Mouse (Mus musculus) liver, embryonic 12.5 days (tissue): ENCODE data around the gene Slc25a11. TPM values are rescaled to one million over a fixed set of nuclear protein-coding genes. Genes with fewer than 3 reads are reported as not detected.
A peak's percentile ranks its signal among the peaks of the same experiment; 100 is the strongest.

ENCODE experiments used
- ATAC-seq: fragments of 200-750 bp; cut with Nextera tagmentation; 2 replicates; pipeline ENCODE4 v1.8.0; 2017; ENCODE audit warnings: moderate number of reproducible peaks, mild to moderate bottlenecking, moderate library complexity
- H3K27ac ChIP-seq: fragments of 300-500 bp; sonication (generic); 2 replicates; pipeline ENCODE4 v1.5.1; 2016; ENCODE audit warnings: mild to moderate bottlenecking
- H3K27me3 ChIP-seq: fragments of 300-500 bp; sonication (generic); replicated peaks from 2 replicates; pipeline ENCODE4 v1.6.1; 2016; ENCODE audit warnings: mild to moderate bottlenecking, moderate library complexity
- H3K36me3 ChIP-seq: fragments of 300-500 bp; sonication (generic); 2 replicates; pipeline ENCODE4 v1.6.1; 2016; ENCODE audit warnings: mild to moderate bottlenecking, moderate library complexity
- H3K4me1 ChIP-seq: fragments of 300-500 bp; sonication (generic); 2 replicates; pipeline ENCODE4 v1.6.1; 2016
- H3K4me2 ChIP-seq: fragments of 300-500 bp; sonication (generic); 2 replicates; pipeline ENCODE4 v1.6.1; 2016; ENCODE audit warnings: mild to moderate bottlenecking, moderate library complexity
- H3K4me3 ChIP-seq: fragments of 300-500 bp; sonication (generic); 2 replicates; pipeline ENCODE4 v1.5.1; 2016; ENCODE audit warnings: mild to moderate bottlenecking, moderate library complexity
- H3K9ac ChIP-seq: fragments of 300-500 bp; sonication (generic); 2 replicates; pipeline ENCODE4 v1.6.1; 2016; ENCODE audit warnings: mild to moderate bottlenecking, moderate library complexity
- H3K9me3 ChIP-seq: fragments of 300-500 bp; sonication (generic); replicated peaks from 2 replicates; pipeline ENCODE4 v1.6.1; 2016; ENCODE audit warnings: mild to moderate bottlenecking, moderate library complexity
- WGBS: fragments of 180-500 bp; shearing (Covaris S2); methylation state at CpG from one replicate; pipeline ENCODE4 v1.1.7; 2016; ENCODE audit not compliant: insufficient replicate concordance; 5-methylcytosine and 5-hydroxymethylcytosine counted together
- polyA plus RNA-seq: library from polyadenylated mRNA; unstranded; fragments of >200 nt; fragmentation: Nextera tagmentation; extraction: Ambion mirVana; gene quantifications from 2 replicates; pipeline ENCODE4 v1.2.1, GENCODE M21; 2016

Slc25a11 gene
- polyA plus RNA-seq, 1 experiment from 2014 or later: 83.3 TPM

DNA sequence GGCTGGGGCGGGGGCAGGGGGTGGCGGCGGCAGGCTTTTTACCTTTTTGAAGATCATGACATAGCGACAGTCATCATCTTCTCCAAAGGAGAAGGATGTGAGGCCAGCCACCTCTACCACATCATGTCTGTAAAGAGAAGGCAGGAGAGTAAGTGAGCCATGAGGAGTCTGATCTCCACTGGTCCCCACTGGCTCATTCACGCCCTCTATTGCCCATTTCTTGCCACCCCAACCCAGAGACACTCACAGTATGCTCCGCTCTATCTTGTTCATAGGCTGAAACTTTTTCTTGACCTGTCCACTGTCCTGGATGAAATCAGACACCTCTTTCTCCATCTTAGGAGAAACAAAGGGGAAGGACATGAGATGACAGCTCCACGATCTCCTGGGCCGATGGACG, 17.5 kb upstream of the Slc25a11 start:
- no peaks in the 10 kb centered on the region for H3K27me3 ChIP-seq
- H3K9ac ChIP-seq: no peak overlapping the region
- peaks cover 19% of the 10 kb centered on the region for H3K4me1 ChIP-seq
- no peak overlapping the region for H3K4me3 ChIP-seq
- H3K9me3 ChIP-seq: no peaks in the 10 kb centered on the region
- WGBS: 89% methylated on average over 9 of the region's 9 CpGs
- H3K36me3 ChIP-seq: peaks cover 63% of the 10 kb centered on the region
- H3K27ac ChIP-seq: no peak overlapping the region
- no peak overlapping the region for H3K4me2 ChIP-seq
- no peak for ATAC-seq

DNA sequence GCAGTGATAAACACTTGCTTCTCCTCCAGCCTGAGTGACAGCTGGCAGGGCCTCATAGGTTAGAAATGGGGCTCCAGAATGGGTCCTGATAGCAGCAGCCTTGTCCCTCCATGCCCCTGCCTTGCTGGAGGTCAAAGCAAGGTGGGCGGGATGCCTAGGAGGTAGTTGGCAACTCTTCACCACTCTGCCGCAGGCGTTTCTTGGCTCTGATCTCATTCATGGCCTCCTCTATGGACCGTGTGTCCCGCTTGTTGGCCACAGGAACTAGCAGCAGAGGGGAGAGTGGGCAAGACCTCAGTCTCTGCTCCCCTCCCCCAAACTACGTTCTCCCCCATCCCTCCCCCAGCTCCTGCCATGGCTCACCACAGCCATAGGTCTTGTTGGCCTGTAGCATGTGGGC, 16.7 kb upstream of the Slc25a11 start:
- Histone ChIP-seq H3K36me3 (peaks cover 65% of the 10 kb centered on the region), H3K9ac (no peak overlapping the region), H3K4me3 (no peak overlapping the region), H3K4me2 (no peak overlapping the region), H3K9me3 (no peaks in the 10 kb centered on the region), H3K27me3 (no peaks in the 10 kb centered on the region), H3K27ac (no peak overlapping the region), H3K4me1 (peaks cover 17% of the 10 kb centered on the region)
- 93% methylated on average over 6 of the region's 6 CpGs for WGBS
- ATAC-seq: no peak

DNA sequence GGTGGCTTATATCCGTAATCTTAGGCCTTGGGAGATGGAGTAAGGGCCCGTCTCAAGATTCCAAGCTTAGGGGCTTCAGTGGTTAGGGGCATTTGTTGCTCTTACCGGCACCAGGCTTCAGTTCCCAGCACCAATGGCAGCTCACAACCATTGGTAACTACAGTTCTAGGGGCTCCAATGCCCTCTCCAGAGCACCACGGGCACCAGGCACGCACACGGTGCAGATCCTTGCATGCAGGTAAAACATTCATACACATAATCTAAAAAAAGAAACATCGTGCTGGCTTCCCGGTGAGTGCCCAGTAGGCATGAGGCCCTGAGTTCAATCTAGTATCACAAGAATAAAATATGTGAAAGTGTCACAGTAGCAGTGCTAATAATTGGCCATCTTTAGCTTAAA, 15.8 kb upstream of the Slc25a11 start:
- H3K9me3 ChIP-seq: no peaks in the 10 kb centered on the region
- H3K4me2 ChIP-seq: no peak overlapping the region
- no peaks in the 10 kb centered on the region for H3K27me3 ChIP-seq
- WGBS: 83% methylated on average over 8 of the region's 8 CpGs
- H3K4me3 ChIP-seq: no peak overlapping the region
- no peak overlapping the region for H3K9ac ChIP-seq
- peaks cover 23% of the 10 kb centered on the region for H3K4me1 ChIP-seq
- no peak overlapping the region for H3K27ac ChIP-seq
- peaks cover 65% of the 10 kb centered on the region for H3K36me3 ChIP-seq
- no peak for ATAC-seq

DNA sequence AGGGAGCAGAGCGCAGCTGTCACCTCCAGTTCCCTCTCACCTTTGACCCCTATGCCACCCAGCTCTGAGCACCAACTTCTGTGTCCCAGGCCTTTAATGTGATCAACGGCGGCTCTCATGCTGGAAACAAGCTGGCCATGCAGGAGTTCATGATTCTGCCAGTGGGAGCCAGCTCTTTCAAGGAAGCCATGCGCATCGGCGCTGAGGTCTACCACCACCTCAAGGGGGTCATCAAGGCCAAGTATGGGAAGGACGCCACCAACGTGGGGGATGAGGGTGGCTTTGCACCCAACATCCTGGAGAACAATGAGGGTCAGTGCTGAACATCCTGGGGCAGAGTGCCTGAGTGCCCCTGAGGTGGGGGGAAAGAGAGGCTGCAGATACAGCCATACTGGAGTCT, 13.3 kb upstream of the Slc25a11 start:
- Histone ChIP-seq H3K27ac (no peak overlapping the region), H3K27me3 (0 out of 2 replicates have a peak, but pooled peaks cover 9% of the 10 kb centered on the region), H3K4me2 (no peak overlapping the region), H3K36me3 (peaks cover 57% of the 10 kb centered on the region), H3K9ac (no peak overlapping the region; the same call in 1 of the 2 replicates), H3K4me1 (peaks cover 35% of the 10 kb centered on the region), H3K9me3 (no peaks in the 10 kb centered on the region), H3K4me3 (no peak overlapping the region)
- ATAC-seq: no peak
- 85% methylated on average over 8 of the region's 8 CpGs for whole genome bisulfite sequencing

DNA sequence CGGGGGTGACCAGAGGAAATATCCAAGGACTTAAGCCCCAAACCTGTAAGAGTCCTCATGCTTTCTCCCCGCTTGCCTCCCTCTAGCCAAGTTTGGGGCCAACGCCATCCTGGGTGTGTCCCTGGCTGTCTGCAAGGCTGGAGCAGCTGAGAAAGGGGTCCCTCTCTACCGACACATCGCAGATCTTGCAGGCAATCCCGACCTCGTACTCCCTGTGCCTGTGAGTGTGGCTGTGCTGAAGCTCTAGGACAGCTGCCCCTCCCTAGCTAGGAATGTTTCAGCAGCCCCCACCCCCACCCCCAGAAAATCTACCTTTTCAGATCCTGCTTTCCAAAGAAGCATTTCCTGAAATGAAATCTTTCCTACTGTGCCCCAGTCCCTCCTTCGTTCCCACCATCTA, 11.7 kb upstream of the Slc25a11 start:
- H3K9ac ChIP-seq: no peak overlapping the region
- H3K27me3 ChIP-seq: 0 out of 2 replicates have a peak, but pooled peaks cover 9% of the 10 kb centered on the region
- no peaks in the 10 kb centered on the region for H3K9me3 ChIP-seq
- ATAC-seq: no peak
- WGBS: 63% methylated on average over 8 of the region's 8 CpGs
- H3K4me3 ChIP-seq: no peak overlapping the region
- H3K4me2 ChIP-seq: no peak overlapping the region
- H3K27ac ChIP-seq: no peak overlapping the region
- H3K4me1 ChIP-seq: peaks cover 40% of the 10 kb centered on the region
- peaks cover 40% of the 10 kb centered on the region for H3K36me3 ChIP-seq

DNA sequence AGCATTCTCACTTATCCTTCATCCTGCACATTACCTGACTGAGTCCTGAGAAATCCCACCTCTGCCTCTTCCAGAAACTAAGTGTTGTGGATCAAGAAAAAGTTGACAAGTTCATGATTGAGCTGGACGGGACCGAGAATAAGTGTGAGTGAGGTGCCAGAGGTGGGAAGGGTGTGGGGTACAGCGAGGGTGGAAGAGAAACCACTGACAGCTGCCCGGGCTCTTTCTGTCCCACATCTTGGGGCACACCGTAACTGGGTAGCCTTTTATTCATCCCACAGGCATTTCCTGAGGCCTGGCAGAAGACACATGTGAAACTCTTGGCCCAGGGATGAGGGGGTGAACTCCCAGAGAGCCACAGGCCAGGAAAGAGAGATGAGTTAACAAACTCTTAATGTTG, 11.2 kb upstream of the Slc25a11 start:
- Histone ChIP-seq H3K4me2 (no peak overlapping the region), H3K9me3 (no peaks in the 10 kb centered on the region), H3K9ac (no peak overlapping the region), H3K4me1 (peaks cover 40% of the 10 kb centered on the region), H3K27ac (no peak overlapping the region), H3K36me3 (peaks cover 36% of the 10 kb centered on the region), H3K27me3 (0 out of 2 replicates have a peak, but pooled peaks cover 9% of the 10 kb centered on the region), H3K4me3 (no peak overlapping the region)
- WGBS: 76% methylated on average over 5 of the region's 5 CpGs
- no peak for ATAC-seq

DNA sequence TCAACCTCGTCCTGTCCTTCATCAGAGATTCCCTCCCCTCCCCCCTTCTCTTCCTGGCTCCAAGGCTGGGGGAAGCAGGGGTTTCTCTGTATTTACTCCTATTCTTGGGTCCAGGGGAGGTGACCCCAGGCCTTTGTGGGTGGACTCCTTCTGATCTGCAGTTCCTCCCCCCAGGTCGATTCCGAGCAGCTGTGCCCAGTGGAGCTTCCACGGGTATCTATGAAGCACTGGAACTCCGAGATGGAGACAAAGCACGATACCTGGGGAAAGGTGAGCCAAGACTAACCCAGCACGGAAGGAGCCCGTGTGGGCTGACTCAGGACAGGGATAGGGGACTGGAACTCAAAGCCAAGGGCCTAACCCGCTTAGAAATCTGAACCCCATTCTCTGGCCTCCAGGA, 10.7 kb upstream of the Slc25a11 start:
- 0 out of 2 replicates have a peak overlapping the region, but pooled peaks have one; percentile 4 for H3K4me2 ChIP-seq
- no peak overlapping the region for H3K4me3 ChIP-seq
- H3K9me3 ChIP-seq: no peaks in the 10 kb centered on the region
- peaks cover 42% of the 10 kb centered on the region for H3K4me1 ChIP-seq
- peaks cover 33% of the 10 kb centered on the region for H3K36me3 ChIP-seq
- no peak overlapping the region for H3K27ac ChIP-seq
- ATAC-seq: no peak
- H3K27me3 ChIP-seq: 0 out of 2 replicates have a peak, but pooled peaks cover 9% of the 10 kb centered on the region
- no peak overlapping the region; the same call in 1 of the 2 replicates for H3K9ac ChIP-seq
- WGBS: 63% methylated on average over 9 of the region's 9 CpGs

DNA sequence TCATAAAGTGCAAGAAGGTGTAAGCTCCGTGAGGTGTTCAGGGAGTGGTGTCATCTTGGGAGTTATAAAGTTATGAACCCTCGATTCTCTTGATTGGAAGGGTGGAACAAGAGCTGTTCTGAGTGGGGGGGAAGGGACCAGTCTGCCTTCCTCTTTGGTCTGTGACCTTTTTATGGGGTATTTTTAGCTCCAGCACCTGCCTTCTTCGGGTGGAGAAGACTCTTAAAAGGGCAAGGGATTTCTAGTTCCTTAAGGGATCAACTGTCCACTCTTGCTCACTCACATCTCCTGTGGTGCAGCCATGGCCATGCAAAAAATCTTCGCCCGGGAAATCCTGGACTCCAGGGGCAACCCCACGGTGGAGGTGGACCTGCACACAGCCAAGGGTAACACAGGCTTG, 10.3 kb upstream of the Slc25a11 start:
- Histone ChIP-seq H3K36me3 (peaks cover 33% of the 10 kb centered on the region), H3K27me3 (0 out of 2 replicates have a peak, but pooled peaks cover 9% of the 10 kb centered on the region), H3K4me2 (0 out of 2 replicates have a peak overlapping the region, but pooled peaks have one; percentile 4), H3K4me1 (peaks cover 46% of the 10 kb centered on the region), H3K4me3 (no peak overlapping the region), H3K9ac (no peak overlapping the region; the same call in 1 of the 2 replicates), H3K27ac (peak overlapping the region; percentile 99; the same call in 1 of the 2 replicates), H3K9me3 (no peaks in the 10 kb centered on the region)
- whole genome bisulfite sequencing: 44% methylated on average over 6 of the region's 6 CpGs
- no peak for ATAC-seq

DNA sequence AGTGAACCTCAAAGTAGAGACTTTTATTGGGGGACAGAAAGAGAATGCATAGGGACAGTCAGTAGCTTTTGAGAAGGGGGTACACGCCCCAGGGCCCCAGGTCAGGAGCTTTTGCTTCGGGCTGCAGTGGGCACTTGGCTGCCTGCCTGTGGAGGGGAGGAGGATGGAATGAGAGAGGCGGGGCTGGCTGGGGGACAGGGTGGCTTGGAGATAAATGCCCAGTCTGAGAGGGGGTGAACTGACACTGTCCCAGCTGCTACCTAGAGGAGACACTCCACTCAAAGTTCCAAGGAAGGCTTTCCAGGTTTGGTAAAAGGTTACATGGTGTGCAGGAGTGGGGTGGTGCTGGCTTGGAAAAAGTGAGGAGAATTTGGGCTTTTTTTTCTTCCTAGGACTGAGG, 9.7 kb upstream of the Slc25a11 start, which contains the start of gene Eno3:
Eno3 (plus strand) TSS at position 239 of the 400 bp plus-strand sequence.
- H3K27me3 ChIP-seq: 0 out of 2 replicates have a peak, but pooled peaks cover 9% of the 10 kb centered on the region
- peak within 1 kb of the TSS; percentile 93 for H3K4me2 ChIP-seq
- ATAC-seq: no peak
- WGBS: 24% methylated on average over 3 of the region's 3 CpGs
- no peaks in the 10 kb centered on the region for H3K9me3 ChIP-seq
- peak within 1 kb of the TSS; percentile 99 for H3K27ac ChIP-seq
- H3K9ac ChIP-seq: peak within 1 kb of the TSS; percentile 99
- peaks cover 52% of the 10 kb centered on the region for H3K4me1 ChIP-seq
- H3K4me3 ChIP-seq: peak within 1 kb of the TSS; percentile 99
- H3K36me3 ChIP-seq: peaks cover 33% of the 10 kb centered on the region

DNA sequence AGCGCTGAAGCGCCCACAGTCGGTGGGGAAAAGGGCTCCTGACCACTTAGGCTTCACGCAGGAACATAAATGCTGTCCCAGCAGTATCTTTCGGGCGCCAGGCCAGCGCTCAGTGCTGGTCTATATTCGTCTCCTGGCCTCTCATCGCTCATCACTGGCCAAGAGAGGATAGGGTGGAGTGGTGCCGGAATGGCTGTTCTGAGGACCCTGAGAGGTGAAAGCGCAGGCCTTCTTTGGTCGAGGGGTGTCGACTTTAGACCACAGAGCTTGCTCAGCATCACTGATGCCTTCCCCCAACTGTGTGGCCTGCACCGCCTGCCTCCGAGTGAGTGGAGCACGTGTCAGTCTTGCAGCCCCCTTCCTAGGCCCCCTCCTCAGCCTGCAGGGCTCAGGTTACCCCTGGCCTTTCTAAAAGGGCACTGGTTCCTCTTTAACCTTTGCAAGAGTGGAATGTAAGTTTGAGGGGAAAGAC, 9.2 kb upstream of the Slc25a11 start:
- peaks cover 35% of the 10 kb centered on the region for H3K36me3 ChIP-seq
- H3K4me1 ChIP-seq: peaks cover 57% of the 10 kb centered on the region
- H3K4me3 ChIP-seq: peak overlapping the region; percentile 99
- no peak for ATAC-seq
- 0 out of 2 replicates have a peak, but pooled peaks cover 9% of the 10 kb centered on the region for H3K27me3 ChIP-seq
- H3K27ac ChIP-seq: peak overlapping the region; percentile 99
- 19% methylated on average over 16 of the region's 16 CpGs for WGBS
- peak overlapping the region; percentile 99 for H3K9ac ChIP-seq
- H3K9me3 ChIP-seq: no peaks in the 10 kb centered on the region
- H3K4me2 ChIP-seq: peak overlapping the region; percentile 93

DNA sequence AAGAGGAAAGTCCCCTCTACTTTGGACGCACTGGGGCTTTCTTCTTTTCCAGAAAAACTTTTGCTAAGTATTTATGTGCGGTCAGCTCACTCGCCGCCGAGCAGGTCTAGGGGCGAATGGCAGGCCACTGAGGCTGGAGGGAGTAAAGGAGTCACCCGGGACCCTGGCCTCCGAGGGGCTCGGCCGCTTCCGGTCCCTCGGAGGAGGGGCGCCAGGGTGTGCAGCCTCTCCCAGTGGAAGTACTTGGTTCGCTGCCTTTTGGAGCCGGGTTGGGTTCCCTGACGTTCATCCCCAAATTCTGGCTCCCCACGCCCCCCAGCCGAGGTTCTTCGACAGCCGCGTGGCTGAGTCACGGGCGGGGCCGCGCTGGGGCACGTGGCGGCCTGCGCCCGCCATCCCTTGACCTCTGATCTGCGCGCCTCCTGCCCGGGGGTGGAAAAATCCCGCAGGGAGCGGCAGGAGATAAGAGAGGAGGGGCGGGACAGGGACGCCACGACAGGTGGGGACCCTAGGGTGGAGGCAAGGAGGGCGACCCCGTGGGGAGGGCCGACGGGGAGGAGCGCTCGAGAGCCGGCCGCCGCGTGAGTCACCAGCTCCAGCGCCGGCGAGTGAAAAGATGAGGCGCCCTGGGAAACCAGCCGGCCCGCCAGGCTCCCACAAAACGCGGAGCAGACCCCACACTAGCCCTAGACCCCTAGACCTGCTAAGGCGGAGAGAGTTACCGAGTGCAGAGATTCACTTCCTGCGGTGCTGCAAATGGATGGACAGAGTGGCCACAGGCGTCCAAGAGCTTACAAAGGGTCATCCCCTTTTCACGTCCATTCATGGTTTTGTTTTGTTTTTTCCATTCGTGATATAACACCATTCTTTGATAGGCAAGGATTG, 8.5 kb upstream of the Slc25a11 start:
- H3K4me2 ChIP-seq: peak overlapping the region; percentile 93
- H3K4me3 ChIP-seq: peak overlapping the region; percentile 99
- peaks cover 64% of the 10 kb centered on the region for H3K4me1 ChIP-seq
- peak overlapping the region; percentile 99 for H3K27ac ChIP-seq
- peak overlapping the region; percentile 99 for H3K9ac ChIP-seq
- ATAC-seq: peak; percentile 14; the same call in 1 of the 2 replicates
- H3K27me3 ChIP-seq: 0 out of 2 replicates have a peak, but pooled peaks cover 9% of the 10 kb centered on the region
- 1% methylated on average over 61 of the region's 61 CpGs for WGBS
- no peaks in the 10 kb centered on the region for H3K9me3 ChIP-seq
- peaks cover 35% of the 10 kb centered on the region for H3K36me3 ChIP-seq
